Mouse (Mus musculus) lung, adult 2 months (tissue): ENCODE data around the gene Yy1. TPM values are rescaled to one million over a fixed set of nuclear protein-coding genes. Genes with fewer than 3 reads are reported as not detected.

Source experiments
- DNase-seq: peaks from one replicate; pipeline ENCODE4 v3.0.0; 2022
- H3K4me1 ChIP-seq: fragments of 200-500 bp; 2 replicates; pipeline ENCODE4 v1.6.1; 2011; ENCODE audit warnings: low read length; ENCODE audit not compliant: control insufficient read depth, insufficient read depth
- H3K4me3 ChIP-seq: fragments of 200-500 bp; replicated peaks from 2 replicates; pipeline ENCODE3; 2011; ENCODE audit warnings: low read depth, mild to moderate bottlenecking, control low read depth, low read length; ENCODE audit errors: extremely low read depth
- CTCF ChIP-seq: fragments of 200-500 bp; IDR thresholded peaks from 2 replicates; pipeline ENCODE4 v1.5.1; 2011; ENCODE audit warnings: mild to moderate bottlenecking, low read length, control low read depth; ENCODE audit not compliant: insufficient read depth
- POLR2A ChIP-seq: fragments of 200-500 bp; IDR thresholded peaks from 2 replicates; pipeline ENCODE4 v1.6.1; 2011; ENCODE audit warnings: low read depth, mild to moderate bottlenecking, control low read depth, low read length, borderline replicate concordance; ENCODE audit errors: extremely low read depth
- WGBS: fragments of 180-500 bp; shearing (Covaris S2); methylation state at CpG from one replicate; pipeline ENCODE4 v1.1.7; 2018; 5-methylcytosine and 5-hydroxymethylcytosine counted together
- polyA plus RNA-seq: library from polyadenylated mRNA; depleted of rRNA; stranded (reverse); fragments of >200 nt; gene quantifications from 2 replicates; pipeline ENCODE4 v1.2.3, GENCODE M21; 2012; rRNA removed

The Yy1 gene
- polyA plus RNA-seq, 1 experiment, result 19.3 TPM

DNA sequence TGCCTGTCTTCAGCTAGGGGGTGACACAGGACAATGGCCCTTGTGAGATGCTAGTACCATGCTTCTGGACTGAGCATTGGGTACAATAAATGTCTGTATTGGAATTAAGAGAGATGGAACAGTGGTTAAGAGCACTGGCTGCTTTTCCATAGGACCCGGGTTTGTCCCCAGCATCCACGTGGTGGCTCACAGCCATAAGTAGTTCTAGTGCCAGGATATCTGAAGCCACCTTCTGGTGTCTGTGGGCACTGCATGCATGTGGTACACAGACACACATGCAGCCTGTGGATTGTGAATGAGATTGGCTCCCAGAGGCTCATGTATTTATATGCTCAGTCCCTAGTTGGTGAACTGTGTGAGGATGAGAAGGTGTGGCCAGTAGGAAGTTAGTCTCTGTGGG, 76.8 kb downstream of the Yy1 start:
- H3K4me1 ChIP-seq, result peaks cover 14% of the 10 kb centered on the region
- 80% methylated on average over 2 of the region's 2 CpGs for WGBS
- no peak overlapping the region for H3K4me3 ChIP-seq
- no peak for DNase-seq
- TF ChIP-seq POLR2A (no peak), CTCF (0 out of 2 replicates have a peak, but pooled peaks have one; percentile 25)

Other genes starting within 250 kb of the Yy1 start
- gene Evl, start 238.3 kb upstream of the Yy1 start, polyA plus RNA-seq, result 51.2 and 65.6 TPM in 2 replicates
- 2.0 and 5.3 TPM in 2 replicates for gene Degs2, start 90.7 kb upstream of the Yy1 start, polyA plus RNA-seq
- 15.1 and 19.0 TPM in 2 replicates for gene Slc25a29, start 42.9 kb downstream of the Yy1 start, polyA plus RNA-seq
- gene Slc25a47, start 43.1 kb downstream of the Yy1 start, polyA plus RNA-seq, result 13.7 and 14.7 TPM in 2 replicates
- 15.7 and 18.3 TPM in 2 replicates for gene Wdr25, start 100.7 kb downstream of the Yy1 start, polyA plus RNA-seq
- gene Wars, start 101.2 kb downstream of the Yy1 start, polyA plus RNA-seq, result 119 and 127 TPM in 2 replicates